Mouse (Mus musculus): ENCODE results near the gene 0610040J01Rik.
"Not testable (repeated sequence)": the region's sequence is repeated elsewhere in the genome, so short reads cannot be mapped to it uniquely, and the experiment has no call there.

Gene 0610040J01Rik

DNA sequence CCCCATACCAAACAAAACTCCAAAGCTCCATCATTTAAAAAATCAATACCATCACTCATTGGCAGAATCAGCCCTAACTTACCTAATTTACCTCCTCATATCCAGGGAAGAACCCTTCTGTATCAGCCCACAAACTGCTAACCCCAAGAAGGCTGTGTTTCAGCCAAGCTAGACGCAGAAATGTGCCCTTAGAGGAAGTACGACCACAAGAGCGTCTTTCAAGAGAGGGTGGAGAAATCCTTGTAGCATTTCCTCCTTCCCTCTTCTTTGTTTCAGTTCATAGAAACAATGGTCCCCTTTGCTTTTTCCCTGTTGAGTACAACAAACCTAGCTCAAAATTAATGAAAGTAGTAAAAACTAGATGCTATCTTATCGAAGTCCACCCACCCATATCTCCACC lies 18.9 kb downstream of the 0610040J01Rik start:
- no peak for DNase-seq (ENCODE audit: low spot score)

DNA sequence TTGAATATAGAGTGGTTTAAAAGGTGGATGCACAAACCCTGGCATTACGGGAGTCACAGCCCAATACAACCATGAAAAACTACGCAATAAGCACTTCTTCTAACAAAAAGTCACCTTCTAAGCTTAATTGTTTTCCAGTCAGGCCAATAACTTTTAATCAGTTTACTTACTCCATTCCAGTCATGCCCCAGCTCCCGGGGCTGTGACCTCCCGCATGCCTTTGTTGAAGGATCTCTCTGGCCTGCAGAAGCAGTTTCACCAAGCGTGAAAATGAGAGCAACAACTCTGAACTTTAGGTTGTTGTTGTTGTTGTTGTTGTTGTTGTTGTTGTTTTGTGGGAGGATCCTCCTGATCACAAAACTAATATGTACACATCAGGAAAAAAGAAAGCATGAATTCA lies 21.8 kb downstream of the 0610040J01Rik start:
- DNase-seq (ENCODE audit: low spot score): no peak

DNA sequence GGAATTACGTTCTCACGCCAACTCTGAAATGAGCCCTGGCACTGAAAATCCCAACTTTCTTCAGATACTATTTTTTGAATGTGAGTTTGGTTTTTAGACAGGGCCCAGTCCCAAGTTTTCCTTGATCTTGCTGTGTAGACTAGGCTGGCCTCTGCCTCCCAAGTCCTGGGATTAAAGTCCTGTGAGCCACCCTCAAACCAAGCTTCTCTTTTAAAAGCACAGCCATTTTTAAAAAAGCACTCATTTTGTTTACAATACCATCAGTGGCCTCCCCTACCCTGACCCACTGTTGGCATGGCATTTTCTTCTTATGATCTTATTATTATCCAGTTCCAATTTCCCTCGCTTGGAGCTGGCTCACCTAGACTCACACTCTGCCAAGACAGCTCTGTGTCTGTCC lies 22.3 kb downstream of the 0610040J01Rik start:
- DNase-seq (ENCODE audit: low spot score): no peak

DNA sequence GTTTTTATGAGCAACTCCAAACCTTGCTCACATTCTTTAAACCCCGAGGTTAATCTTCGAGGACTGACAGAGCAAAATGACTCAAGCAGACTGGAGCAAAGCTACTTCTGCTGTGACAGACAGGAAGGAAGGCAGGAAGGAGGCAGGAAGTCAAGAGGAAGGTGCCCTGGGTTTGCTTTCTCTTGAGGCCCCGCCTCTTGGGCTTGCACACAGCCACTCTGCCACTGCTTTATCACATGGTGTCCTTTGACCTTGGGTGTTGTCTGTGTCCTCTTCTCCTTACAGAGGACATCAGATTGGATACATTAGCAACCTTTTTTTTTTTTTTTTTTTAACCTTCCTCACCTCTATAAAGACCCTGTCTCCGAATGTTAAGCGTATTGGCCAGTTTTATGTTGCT lies 25.0 kb downstream of the 0610040J01Rik start:
- no peak for DNase-seq (ENCODE audit: low spot score)

DNA sequence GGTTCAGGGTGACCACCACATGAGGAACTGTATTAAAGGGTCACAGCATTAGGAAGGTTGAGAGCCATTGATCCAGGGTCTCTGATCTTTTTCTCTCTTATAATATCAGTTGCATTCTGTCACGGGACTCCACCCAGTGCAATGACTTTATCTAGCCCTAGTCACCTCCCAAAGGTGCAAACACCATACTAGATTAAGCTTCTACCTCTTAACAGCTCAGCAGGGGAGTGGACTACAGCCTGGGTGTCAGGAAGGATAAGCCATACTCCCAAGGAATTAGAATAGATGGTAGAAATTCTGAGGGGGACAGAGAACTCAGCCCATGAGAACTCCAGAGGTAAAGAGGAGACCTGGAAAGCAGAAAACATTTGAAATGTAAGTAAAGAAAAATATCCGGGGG lies 25.7 kb downstream of the 0610040J01Rik start:
- no peak for DNase-seq (ENCODE audit: low spot score)

DNA sequence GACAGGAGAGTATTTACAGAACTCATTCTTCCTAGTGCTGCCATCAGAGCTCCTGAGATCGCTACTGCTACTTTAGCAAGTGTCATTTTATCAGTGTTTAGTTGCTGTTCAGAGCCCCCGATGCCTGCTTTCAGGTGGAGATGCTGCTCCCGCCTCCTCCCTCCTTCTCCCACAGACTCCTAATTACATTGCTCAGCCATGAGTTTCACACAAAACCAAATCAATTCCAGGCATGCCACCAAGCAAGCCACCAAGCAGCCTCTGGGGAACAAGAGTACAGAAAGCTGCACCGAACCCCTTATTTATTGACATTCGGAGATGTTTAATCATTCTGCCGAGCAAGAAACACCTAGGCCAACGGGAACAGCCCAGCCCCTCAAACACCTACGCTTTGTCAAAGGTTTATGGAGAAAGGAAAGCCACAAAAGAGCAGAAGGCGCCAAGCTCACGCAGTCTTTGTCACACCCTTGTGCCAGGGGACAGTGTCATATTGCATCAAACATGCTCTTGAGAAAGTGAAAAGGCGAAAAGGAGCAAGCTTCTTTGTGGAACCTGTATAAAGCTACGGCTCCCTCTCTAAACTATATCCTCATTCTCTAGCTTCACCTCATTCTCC lies 27.7 kb downstream of the 0610040J01Rik start:
- no peak for DNase-seq (ENCODE audit: low spot score)

DNA sequence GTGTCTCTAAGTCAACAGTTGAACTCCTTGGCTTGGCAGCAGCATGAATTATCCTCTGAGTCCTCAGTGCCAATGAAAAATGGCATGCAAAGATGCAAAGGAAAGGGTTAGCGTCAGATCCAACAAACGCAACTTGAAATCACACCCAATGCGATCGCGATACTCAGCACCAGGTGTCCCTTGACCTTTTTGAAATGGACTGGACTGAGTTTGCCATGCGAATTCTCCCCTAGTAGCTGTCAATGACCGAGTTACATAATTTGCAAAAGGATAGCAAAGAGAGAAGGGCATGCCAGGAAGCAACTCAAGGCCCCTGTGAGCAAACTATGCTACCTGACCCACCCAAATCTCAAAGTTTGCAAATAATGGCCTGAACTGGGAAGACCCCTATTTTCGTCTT lies 34.9 kb downstream of the 0610040J01Rik start:
- DNase-seq (ENCODE audit: low spot score): no peak

DNA sequence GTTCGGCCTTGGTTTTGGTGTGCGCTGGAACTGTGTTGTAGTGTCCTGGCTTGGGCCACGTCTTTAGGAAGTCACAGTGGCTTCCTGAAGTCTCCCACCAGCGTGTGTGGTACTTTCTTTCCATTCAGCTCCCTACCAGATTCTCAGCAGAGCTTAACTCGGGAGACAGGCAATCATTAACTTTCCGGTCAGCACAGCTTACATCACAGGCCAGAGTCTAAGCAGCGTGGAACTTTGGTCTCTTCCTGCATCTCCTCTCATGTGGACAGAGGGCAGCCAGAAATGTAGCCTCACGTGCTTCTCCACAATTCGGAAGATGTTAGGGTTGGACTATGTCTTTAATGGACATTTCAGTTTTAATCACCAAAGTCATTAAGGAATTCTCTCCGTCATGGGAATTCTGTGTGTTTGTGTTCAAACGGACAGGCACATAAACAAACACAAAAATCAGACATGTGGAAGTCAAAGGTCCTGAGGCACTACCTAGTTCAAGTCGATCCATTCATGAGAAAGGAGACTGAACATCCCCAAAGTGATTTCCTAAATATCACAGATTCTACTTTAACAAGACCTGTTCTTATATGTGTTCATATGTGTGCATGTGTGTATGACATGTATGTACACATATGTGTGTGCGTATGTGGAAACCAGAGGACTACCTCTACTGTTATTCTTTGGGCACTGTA lies 35.5 kb downstream of the 0610040J01Rik start:
- DNase-seq (ENCODE audit: low spot score): no peak

DNA sequence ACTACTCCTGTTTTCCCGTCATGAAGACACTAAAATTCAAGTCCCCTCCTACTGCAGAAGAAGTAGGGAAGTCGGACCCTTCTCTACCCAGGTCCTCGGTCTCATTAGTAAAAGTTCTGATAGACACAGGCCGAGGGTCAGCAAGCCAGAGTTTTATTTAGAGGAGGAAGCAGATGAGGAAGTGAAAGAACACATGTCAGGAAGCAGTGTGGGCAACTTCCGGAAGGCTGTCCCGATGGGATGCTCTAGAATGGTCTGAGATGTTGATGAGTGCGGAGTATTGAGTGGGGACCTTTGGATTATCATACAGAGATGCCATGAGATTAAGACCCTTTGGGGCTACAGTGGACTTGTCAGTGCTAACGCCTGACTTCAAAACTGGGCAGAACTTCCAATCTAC lies 46.7 kb downstream of the 0610040J01Rik start:
- DNase-seq (ENCODE audit: low spot score): no peak

DNA sequence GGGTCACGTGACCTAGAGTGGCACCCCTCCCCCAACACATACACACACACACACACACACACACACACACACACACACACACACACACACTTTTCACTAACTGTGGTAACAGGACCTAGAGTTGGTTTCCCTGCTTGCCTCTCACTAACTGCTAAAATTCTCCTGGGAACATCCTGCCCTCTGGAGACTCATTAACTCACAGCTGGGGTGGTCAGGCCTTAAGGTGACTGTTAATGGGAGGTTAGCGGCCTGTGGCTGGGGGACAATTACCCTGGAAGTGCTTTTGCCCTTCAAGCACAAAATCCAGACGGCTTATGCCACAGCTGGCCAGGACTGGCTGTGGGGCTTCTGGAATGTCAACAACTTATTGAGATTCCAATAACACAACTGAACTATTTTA lies 55.3 kb downstream of the 0610040J01Rik start:
- peak; percentile 32 for DNase-seq (ENCODE audit: low spot score)

DNA sequence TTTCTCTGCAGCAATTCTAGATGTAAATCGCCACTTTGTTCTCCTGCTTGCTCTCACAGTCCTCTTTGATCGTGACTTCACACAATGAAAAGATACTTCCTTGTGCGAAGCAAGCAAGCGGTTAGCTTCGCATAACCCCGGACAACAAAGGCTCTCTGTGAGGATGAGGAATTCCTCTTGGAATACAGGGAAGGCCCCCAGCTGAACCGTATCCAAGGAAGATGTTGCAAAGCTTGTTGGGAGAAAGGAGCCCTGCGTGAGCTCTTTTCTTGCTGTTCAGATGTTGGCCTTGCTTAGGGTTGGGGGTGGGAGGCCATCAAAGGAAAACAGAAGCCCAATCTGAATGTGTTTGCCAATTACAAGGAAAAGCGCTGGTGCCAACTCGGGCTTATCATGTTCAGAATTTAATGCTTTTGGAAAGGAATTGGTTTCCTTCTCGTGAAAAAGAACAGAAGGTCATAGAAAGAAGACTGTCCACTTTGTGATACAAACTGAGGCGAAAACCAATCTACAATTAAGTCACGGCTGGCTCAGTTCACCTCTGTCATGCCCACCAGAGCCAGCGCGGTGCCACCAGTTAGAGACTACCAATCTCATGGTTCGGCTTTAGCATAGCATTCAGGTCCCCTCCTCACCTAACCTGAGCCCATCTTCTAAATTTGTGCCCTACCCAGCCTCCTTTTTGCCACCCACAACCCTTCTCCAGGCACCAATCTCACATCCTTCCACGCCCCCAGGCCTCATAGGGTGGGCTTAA lies 60.2 kb downstream of the 0610040J01Rik start:
- peak; percentile 57 for DNase-seq (ENCODE audit: low spot score)

DNA sequence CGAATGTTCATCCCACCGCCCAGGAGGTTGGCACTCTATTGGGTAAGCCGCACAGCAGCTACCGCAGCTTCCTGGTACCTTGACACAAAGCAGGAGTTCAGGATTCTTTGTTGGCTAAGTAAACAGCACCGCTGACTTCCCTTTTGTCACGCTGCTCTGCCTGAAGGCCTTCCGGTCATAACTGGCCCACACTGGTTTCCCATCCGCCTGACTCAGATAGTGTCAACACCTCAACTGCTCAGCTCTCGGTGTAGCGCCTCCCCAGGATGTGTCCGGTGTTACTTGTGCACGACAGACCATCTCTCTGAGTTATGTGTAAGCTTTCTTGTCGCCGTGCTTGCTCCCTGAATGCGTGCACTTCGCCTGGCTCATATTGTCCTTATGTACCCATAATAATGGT lies 62.7 kb downstream of the 0610040J01Rik start:
- DNase-seq (ENCODE audit: low spot score): peak; percentile 56

DNA sequence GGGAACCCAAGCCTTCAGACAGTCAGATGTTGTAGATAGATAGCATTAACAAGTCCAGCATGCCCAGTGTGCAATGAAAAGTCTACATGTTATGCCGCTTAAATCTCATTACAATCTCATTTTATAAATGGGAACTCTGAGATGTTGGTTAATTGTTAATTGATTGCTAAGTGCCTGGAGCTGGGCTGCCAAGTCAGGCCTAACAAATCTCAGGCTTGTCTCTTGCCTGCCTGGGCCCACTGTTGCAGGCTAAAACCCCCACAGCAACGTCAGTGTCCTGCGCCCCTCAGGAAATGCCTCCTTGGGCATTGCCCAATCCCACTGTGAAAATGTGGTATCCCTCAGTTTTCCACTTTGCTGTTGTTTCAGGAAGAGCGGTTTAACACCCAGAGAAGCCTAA lies 63.9 kb downstream of the 0610040J01Rik start:
- no peak for DNase-seq (ENCODE audit: low spot score)

DNA sequence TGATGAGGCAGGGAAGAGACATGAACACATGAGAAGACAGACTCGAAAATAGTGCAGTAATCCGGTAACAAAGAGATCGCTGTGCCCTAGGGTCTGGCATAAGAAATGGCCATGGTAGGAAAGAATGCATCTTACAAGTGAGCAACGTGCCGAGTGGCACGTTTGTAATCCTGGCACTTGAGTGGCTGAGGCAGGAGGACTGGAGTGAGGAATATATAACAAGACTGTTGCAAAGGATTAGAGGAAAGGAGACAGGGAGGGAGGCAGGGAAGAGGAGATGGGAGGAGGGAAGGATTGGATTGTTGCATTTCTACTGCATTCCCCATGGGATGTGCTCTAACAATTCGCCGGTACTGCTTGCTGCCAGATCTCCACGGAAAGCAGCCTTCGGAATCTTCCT lies 66.9 kb downstream of the 0610040J01Rik start:
- DNase-seq (ENCODE audit: low spot score): no peak

DNA sequence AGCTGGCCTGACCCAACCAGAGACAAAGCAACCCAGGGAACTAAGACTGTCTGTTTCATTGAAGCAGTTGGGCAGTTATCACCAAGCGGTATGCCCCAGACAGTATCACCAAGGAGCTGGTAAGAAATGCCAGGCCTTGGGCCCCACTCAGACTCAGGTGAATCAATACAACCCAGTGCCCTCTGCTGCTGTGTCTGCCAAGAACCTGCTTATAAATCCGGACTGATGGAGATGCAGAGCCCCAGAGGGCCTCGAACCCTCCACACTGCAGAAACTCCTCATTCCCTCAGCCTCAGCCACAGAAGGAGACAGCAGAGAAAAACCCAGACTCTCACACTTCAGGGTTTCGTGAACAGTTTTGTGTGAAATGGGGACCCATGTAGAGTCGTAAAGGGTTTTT lies 74.1 kb downstream of the 0610040J01Rik start:
- no peak for DNase-seq (ENCODE audit: low spot score)

DNA sequence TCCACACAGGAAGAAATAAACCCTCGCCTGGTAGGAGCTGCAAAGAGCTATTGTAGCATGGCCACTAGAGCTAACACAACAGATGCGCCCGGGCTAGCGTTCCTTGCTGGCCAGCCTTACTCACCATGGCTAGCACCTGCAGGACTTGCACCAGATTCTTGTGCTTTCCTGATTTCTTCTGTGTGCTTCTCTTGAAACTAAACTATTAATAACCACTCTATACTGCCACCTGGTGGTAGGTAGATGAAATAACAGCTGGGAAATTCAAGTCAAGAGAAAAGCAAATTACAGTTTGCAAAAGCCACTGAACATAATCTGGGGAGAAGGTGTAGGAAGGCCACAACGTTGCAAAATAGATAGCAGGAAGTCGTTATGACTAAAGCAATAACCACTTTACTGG lies 74.5 kb downstream of the 0610040J01Rik start:
- DNase-seq (ENCODE audit: low spot score): peak; percentile 74

DNA sequence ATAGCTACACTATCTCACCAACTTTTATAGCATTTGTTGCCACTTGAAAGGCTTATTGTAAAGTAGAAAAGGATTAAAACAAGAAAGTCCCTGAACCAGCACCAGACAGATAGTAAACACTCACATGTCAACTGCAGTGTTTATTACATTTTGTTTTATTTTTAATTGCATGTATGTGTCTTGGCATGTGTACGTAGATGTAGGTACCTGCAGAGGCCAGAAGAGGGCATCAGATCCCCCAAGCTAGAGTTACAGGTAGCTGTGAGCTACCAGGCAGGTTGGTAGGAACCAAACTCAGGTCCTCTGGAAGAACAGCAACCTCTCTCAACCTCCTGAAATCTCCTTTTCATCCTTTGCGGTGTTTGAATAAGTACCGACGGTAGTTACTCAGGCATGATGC lies 74.9 kb downstream of the 0610040J01Rik start:
- DNase-seq (ENCODE audit: low spot score): no peak

DNA sequence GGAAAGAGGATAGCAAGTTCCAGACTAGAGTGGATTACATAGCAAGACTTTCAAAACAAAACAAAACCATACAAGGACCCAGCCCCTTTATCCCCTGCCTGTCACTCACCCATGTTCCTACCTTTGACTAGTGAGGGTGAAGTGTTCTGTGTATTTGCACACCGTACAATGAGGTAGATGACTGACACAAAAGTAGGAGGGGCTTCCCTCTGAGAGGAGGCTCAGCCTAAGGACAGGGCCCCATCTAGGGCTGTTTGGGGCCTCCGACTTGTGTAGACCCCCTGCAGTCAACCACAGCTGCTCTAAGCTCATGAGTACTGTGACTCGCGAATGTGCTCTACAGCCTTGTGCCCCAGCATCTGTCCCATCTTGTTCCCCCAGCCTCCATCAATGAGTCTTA lies 79.1 kb downstream of the 0610040J01Rik start:
- DNase-seq (ENCODE audit: low spot score): no peak

DNA sequence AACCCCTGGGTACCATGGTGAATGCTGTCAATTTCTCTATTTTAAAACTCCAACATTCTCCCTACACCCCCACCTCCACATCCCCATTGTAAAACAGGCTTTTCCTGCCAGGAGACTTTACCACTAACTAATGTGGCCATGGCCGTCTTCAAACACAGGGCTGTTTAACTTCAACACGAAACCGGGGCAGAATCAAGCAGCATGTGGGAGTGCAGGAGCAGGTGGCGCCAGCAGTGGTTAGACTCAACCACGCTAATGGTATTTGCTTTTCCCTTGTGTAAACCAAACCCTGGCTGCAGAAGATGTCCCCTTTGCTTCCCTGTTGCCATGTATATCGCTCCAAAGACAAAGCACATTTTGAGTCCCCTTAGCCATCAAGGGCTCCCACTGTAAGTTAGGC lies 79.7 kb downstream of the 0610040J01Rik start:
- no peak for DNase-seq (ENCODE audit: low spot score)

DNA sequence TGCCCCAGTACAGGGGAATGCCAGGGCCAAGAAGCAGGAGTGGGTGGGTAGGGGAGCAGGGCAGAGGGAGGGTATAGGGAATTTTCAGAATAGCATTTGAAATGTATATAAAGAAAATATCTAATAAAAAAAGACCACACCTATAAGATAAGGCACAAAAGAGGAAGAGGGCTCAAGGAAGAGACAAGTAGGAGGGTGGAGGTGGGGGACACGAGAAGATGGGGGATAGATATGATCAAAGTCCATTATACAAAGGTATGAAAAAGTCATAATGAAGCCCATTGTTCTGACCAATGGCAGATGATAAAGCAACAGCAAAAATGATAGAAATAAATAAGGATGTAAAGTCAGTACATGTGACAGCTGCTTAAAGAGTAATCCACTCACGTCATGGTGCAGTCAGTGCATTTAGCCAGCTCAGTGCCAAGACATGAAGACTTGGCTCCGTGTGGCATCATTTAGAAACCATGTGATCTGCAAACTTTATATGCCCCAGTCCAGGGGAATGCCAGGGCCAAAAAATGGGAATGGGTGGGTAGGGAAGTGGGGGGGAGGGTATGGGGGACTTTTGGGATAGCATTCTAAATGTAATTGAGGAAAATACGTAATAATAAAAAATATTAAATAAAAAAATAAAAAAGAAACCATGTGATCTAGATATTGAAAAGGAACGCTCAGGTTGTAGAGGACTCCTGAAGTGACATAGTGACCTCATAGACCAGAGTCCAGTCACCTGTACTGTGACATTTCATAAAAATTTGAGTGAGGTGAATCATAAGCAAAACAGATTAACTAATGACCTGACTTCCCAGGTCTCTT lies 85.0 kb downstream of the 0610040J01Rik start:
- not testable (repeated sequence) for DNase-seq (ENCODE audit: low spot score)

DNA sequence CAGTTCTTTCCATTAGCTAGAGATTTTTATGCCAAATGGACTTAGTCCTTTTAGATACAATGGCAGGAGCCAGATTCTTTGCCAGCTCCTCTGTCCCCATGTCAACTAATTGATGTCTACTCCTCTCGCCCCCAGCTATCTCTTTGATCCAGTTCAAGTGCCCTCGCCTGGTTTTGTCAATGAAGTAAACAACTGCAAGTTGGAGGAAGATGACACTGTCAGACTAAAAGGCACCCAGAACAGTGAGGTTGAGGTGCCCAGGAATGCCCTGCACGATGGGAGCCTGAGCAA lies 85.6 kb downstream of the 0610040J01Rik start:
- no peak for DNase-seq (ENCODE audit: low spot score)

DNA sequence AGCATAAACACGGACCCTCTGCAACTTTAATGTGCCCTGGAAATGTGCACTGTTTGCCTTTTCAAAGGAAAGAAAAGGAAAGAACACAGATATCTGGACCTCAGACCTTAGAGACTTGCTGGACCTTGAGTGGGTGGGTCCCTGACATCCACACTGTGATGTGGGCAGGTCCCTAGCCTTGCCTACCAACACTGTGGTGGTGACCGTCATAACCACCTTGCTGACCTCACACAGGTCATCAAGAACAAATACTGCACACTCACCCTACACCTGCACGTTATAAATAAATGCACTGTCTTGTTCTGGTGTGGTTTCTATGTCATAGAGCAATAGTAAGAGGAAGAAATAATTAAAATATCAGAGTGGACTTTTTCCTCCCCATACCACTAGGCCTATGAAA lies 91.2 kb downstream of the 0610040J01Rik start:
- no peak for DNase-seq (ENCODE audit: low spot score)
